Mouse (Mus musculus) midbrain, embryonic 16.5 days (tissue): Measurements from ENCODE around the gene Slc48a1. TPM values are rescaled to one million over a fixed set of nuclear protein-coding genes. Genes with fewer than 3 reads are reported as not detected.

Experiments used
- ATAC-seq: fragments of 200-750 bp; cut with Nextera tagmentation; 2 replicates; pipeline ENCODE4 v1.8.0; 2017; ENCODE audit warnings: moderate TSS enrichment
- H3K27ac ChIP-seq: fragments of 300-500 bp; sonication (generic); 2 replicates; pipeline ENCODE4 v1.5.1; 2014; ENCODE audit warnings: mild to moderate bottlenecking, low read length, mixed read lengths
- H3K27me3 ChIP-seq: fragments of 300-500 bp; sonication (generic); 2 replicates; pipeline ENCODE4 v1.6.1; 2014; ENCODE audit warnings: low read depth, low read length, mixed read lengths; ENCODE audit not compliant: control insufficient read depth, insufficient read depth
- H3K36me3 ChIP-seq: fragments of 300-500 bp; sonication (generic); 2 replicates; pipeline ENCODE4 v1.6.1; 2014; ENCODE audit warnings: mild to moderate bottlenecking, low read length, moderate library complexity, mixed read lengths; ENCODE audit not compliant: control insufficient read depth, insufficient read depth
- H3K4me1 ChIP-seq: fragments of 300-500 bp; sonication (generic); 2 replicates; pipeline ENCODE4 v1.6.1; 2014; ENCODE audit warnings: mild to moderate bottlenecking, low read length, mixed read lengths; ENCODE audit not compliant: control insufficient read depth, insufficient read depth
- H3K4me2 ChIP-seq: fragments of 300-500 bp; sonication (generic); 2 replicates; pipeline ENCODE4 v1.6.1; 2014; ENCODE audit warnings: mild to moderate bottlenecking, low read length, mixed read lengths
- H3K4me3 ChIP-seq: fragments of 300-500 bp; sonication (generic); 2 replicates; pipeline ENCODE4 v1.5.1; 2014; ENCODE audit warnings: low read depth, mild to moderate bottlenecking, low read length, moderate library complexity, mixed read lengths
- H3K9ac ChIP-seq: fragments of 300-500 bp; sonication (generic); 2 replicates; pipeline ENCODE4 v1.6.1; 2014; ENCODE audit warnings: low read depth, low read length, mixed read lengths
- H3K9me3 ChIP-seq: fragments of 300-500 bp; sonication (generic); replicated peaks from 2 replicates; pipeline ENCODE4 v1.6.1; 2014; ENCODE audit warnings: mild to moderate bottlenecking, low read length, mixed read lengths; ENCODE audit not compliant: control insufficient read depth, poor library complexity, severe bottlenecking
- WGBS: fragments of 180-500 bp; shearing (Covaris S2); extraction: QIAGEN DNeasy Blood & Tissue Kit; methylation state at CpG from one replicate; pipeline ENCODE4 v1.1.7; 2014; 5-methylcytosine and 5-hydroxymethylcytosine counted together
- polyA plus RNA-seq: library from polyadenylated mRNA; unstranded; fragments of >200 nt; fragmentation: Nextera tagmentation; extraction: Ambion mirVana; gene quantifications from 2 replicates; pipeline ENCODE4 v1.2.1, GENCODE M21; 2015

Slc48a1 gene
- polyA plus RNA-seq, 1 experiment from 2014 or later = 100 TPM

DNA sequence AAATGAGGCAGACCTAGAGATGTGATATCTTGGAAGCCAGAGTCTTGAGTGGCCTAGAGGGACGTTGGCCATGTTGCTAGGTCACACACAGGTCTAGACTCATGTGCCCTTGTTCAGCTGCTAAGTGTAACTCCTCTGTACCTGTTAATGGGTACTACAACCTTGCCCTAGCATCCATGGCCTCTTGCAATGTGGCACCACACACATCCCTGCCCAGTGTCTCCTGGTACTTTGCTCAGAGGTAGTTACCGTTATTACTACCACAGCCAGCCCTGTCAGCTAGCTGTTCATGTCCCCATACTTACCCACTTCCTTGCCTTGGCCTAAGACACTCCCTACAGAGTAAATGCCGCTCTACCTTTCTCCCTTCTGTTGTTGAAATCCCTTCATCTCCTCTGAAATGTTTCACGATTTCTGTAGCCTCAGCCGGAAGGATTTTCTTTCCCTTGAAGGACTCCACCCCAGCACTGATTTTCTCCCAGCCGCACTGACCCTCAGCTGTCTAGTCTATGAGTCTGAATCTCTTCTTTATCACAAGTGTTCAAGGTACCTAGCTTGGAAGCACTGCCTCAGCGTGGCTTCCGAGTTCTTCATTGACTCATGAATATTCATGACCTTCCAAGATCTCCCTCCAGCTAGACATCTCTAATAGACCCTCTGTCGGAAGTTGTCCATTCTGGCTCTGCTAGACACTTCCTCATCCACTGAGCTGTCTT, 54.6 kb downstream of the Slc48a1 start:
- H3K4me3 ChIP-seq = no peak overlapping the region
- 51% methylated on average over 9 of the region's 9 CpGs for WGBS
- H3K36me3 ChIP-seq = no peaks in the 10 kb centered on the region
- no peaks in the 10 kb centered on the region for H3K9me3 ChIP-seq
- H3K4me2 ChIP-seq = no peak overlapping the region
- no peak overlapping the region for H3K27ac ChIP-seq
- H3K9ac ChIP-seq = no peak overlapping the region
- no peak for ATAC-seq
- H3K27me3 ChIP-seq = no peaks in the 10 kb centered on the region
- peaks cover 41% of the 10 kb centered on the region for H3K4me1 ChIP-seq

DNA sequence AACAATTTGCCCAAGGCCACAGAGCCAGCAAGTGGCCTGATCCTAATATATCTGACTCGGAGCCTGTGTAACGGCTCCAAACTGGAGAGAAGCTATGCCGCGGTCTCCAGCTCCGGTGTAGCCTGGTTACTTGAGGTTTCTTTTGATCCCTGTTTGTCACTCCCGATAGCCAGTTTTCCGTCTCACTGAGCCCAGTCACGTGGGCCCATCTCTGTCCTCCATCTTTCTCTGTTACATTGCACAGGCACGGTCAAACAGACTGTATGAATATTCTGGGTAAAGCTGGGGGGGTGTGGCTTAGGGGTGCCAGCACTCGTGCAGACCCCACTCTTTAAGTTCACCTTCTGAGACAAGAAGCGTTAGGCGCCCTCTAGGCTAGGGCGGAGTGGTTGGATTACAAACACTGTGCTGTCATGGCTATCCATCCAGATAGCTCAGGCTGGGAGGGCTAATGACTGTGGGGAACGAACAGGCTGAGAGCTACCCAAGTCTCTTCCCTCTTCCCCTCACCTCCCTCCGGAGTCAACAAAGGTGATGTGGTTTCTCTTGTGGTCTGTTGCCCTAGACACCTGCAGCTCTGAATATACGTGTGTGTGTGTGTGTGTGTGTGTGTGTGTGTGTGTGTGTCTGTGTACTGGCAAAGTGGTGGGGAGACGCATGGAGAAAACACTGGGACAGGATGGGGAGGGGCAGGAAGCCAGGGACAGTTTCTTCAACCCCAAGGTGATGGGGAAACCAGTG, 58.0 kb downstream of the Slc48a1 start:
- no peak overlapping the region for H3K4me3 ChIP-seq
- H3K9me3 ChIP-seq = no peaks in the 10 kb centered on the region
- WGBS = 47% methylated on average over 17 of the region's 17 CpGs
- H3K27me3 ChIP-seq = no peaks in the 10 kb centered on the region
- H3K9ac ChIP-seq = no peak overlapping the region
- H3K36me3 ChIP-seq = no peaks in the 10 kb centered on the region
- no peak for ATAC-seq
- no peak overlapping the region; the same call in 1 of the 2 replicates for H3K4me2 ChIP-seq
- peaks cover 15% of the 10 kb centered on the region for H3K4me1 ChIP-seq
- no peak overlapping the region for H3K27ac ChIP-seq

DNA sequence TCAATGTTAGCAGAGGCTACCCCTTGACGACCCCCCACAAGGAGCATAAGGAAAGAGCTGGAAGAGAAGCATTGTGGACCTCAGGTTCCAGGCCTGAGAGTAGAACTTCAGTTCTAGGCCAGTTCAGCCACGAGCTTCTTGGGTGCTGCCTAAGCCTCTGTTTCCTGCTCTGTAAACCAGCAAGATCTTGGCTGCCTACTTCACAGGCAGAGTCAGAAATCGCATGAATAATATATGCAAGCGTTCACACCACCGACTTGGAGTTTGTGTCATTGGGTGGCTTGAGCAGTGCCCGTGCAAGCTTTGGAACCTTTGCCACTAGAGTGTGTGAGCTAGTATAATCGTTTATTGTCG, 58.6 kb downstream of the Slc48a1 start:
- Histone ChIP-seq H3K4me3 (no peak overlapping the region), H3K9me3 (no peaks in the 10 kb centered on the region), H3K36me3 (no peaks in the 10 kb centered on the region), H3K9ac (no peak overlapping the region), H3K4me2 (no peak overlapping the region), H3K27me3 (no peaks in the 10 kb centered on the region), H3K4me1 (peaks cover 15% of the 10 kb centered on the region), H3K27ac (no peak overlapping the region)
- WGBS = 71% methylated on average over 8 of the region's 8 CpGs
- no peak for ATAC-seq

GRCm38 (mm10) chr15:97837491-97838061, 59.3 kb downstream of the Slc48a1 start:
- Histone ChIP-seq H3K27me3 (no peaks in the 10 kb centered on the region), H3K27ac (no peak overlapping the region), H3K9me3 (no peaks in the 10 kb centered on the region), H3K4me1 (peaks cover 8% of the 10 kb centered on the region), H3K4me2 (no peak overlapping the region), H3K36me3 (no peaks in the 10 kb centered on the region), H3K4me3 (no peak overlapping the region), H3K9ac (no peak overlapping the region)
- WGBS = 14% methylated on average over 8 of the region's 8 CpGs
- no peak for ATAC-seq

DNA sequence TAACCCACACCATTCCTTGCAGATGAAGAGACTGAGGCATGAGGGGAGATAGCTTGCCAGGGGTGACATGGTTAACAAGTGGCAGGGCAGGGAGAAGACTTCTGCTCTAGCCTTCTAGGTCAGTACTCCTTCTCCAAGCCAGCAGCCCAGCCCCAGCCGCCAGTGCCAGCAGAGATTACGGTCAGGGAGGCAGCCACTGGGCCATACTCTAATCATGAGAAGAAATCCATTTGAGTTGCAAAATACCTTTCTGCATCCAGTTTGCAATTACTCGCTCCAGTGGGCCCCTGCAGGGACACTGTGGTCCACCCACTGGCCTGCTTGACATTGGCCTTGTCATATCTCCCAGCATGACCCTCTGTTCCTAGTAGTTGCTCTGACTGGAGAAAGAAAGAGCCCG, 60.1 kb downstream of the Slc48a1 start:
- Histone ChIP-seq H3K9me3 (no peaks in the 10 kb centered on the region), H3K27me3 (no peaks in the 10 kb centered on the region), H3K27ac (no peak overlapping the region), H3K36me3 (no peaks in the 10 kb centered on the region), H3K4me3 (no peak overlapping the region), H3K4me1 (peaks cover 8% of the 10 kb centered on the region), H3K4me2 (no peak overlapping the region), H3K9ac (no peak overlapping the region)
- 61% methylated on average over 4 of the region's 4 CpGs for WGBS
- no peak for ATAC-seq

GRCm38 (mm10) chr15:97839012-97839411, 60.7 kb downstream of the Slc48a1 start:
- Histone ChIP-seq H3K27ac (no peak overlapping the region), H3K27me3 (no peaks in the 10 kb centered on the region), H3K9me3 (no peaks in the 10 kb centered on the region), H3K4me2 (no peak overlapping the region), H3K9ac (no peak overlapping the region), H3K4me1 (peaks cover 8% of the 10 kb centered on the region), H3K36me3 (no peaks in the 10 kb centered on the region), H3K4me3 (no peak overlapping the region)
- no peak for ATAC-seq
- WGBS = 100% methylated on average over 2 of the region's 2 CpGs

DNA sequence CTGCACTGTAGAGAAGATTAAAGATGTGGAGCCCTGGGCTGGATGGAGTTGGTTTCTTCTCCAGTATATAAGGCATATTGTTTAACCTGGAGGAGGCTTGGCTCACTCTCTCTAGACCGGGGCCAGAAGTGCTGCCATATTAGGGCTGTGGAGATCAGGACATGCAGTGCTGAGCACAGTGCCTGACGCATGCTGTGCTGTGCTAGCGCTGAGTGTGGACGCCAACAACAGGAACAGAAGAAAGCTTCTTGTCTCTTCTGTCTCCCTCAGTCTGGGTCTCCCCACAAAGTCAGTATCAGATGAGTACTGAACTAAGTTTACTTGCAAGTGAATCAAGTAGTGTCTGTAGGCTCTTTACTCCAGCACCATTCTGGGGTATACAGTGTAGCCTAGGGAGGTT, 61.2 kb downstream of the Slc48a1 start:
- Histone ChIP-seq H3K4me3 (no peak overlapping the region), H3K27ac (no peak overlapping the region), H3K9me3 (no peaks in the 10 kb centered on the region), H3K27me3 (no peaks in the 10 kb centered on the region), H3K4me2 (no peak overlapping the region), H3K9ac (no peak overlapping the region), H3K4me1 (peaks cover 8% of the 10 kb centered on the region), H3K36me3 (no peaks in the 10 kb centered on the region)
- no peak for ATAC-seq
- 74% methylated on average over 4 of the region's 4 CpGs for WGBS

DNA sequence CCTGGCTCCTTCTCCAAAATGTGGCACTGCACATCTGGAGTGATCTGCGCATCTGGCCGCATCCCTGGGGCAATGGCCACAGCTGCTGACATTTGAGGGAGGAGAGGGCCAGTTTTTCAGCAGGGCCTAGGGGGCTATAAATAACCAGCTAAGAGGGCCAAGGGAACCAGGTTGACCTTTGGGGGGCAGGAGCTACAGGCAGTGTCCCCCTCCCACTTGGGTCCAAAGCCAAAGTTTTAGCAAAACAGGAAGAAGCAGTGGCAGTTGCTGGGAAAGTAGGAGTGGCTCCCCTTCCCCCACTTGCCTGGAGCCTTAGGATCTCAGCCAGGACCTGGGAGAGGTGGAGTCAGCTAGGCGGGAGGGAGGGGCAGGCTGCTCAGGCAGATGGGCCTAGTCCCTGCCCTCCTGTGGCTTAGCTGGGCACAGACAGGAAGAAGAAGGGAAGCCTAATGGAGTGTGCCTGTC, 61.7 kb downstream of the Slc48a1 start:
- Histone ChIP-seq H3K36me3 (no peaks in the 10 kb centered on the region), H3K27me3 (no peaks in the 10 kb centered on the region), H3K4me2 (no peak overlapping the region), H3K4me3 (no peak overlapping the region), H3K4me1 (peaks cover 8% of the 10 kb centered on the region), H3K9me3 (no peaks in the 10 kb centered on the region), H3K9ac (no peak overlapping the region), H3K27ac (no peak overlapping the region)
- ATAC-seq = no peak
- WGBS = 51% methylated on average over 3 of the region's 3 CpGs

DNA sequence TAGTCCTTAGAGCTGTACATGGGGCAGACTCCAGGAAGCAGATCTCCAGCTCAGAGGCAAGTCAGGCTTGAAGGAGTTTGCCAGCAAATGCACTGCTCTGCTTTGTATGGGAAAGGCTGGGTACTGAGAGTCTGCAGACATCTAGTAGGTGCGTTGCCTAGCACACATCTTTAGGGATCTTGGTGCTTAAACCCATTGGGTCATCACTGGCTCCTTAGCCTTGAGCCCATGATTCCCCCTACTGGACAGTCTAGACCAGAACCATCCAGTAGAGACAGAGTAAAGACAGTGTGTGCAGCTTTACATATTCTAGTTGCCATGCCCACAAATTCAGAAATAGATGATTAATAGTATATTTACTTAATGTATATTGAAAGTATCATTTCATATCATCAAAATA, 62.5 kb downstream of the Slc48a1 start:
- Histone ChIP-seq H3K9me3 (no peaks in the 10 kb centered on the region), H3K27me3 (no peaks in the 10 kb centered on the region), H3K4me1 (peaks cover 8% of the 10 kb centered on the region), H3K27ac (no peak overlapping the region), H3K4me2 (no peak overlapping the region), H3K36me3 (no peaks in the 10 kb centered on the region), H3K9ac (no peak overlapping the region), H3K4me3 (no peak overlapping the region)
- no peak for ATAC-seq
- 96% methylated on average over 1 of the region's 1 CpGs for WGBS
